Mouse (Mus musculus) frontal cortex, adult 2 months (tissue): ENCODE measurements around the gene Olfr1382. TPM values are rescaled to one million over a fixed set of nuclear protein-coding genes. Genes with fewer than 3 reads are reported as not detected.
"Not testable (repeated sequence)": the region's sequence is repeated elsewhere in the genome, so short reads cannot be mapped to it uniquely, and the experiment has no call there.

Source experiments
- DNase-seq, 2 experiments: peaks; one replicate each; pipeline ENCODE4 v3.0.0; 2022; ENCODE audit warnings: low spot score in 1 of 2; ENCODE audit errors: extremely low spot score in 1 of 2
- polyA plus RNA-seq: library from polyadenylated mRNA; depleted of rRNA; stranded (reverse); fragments of >200 nt; gene quantifications from 2 replicates; pipeline ENCODE4 v1.2.3, GENCODE M21; 2012; rRNA removed

Gene Olfr1382
- 0.04 TPM in 1 of 2 replicates, not detected in the other for polyA plus RNA-seq

DNA sequence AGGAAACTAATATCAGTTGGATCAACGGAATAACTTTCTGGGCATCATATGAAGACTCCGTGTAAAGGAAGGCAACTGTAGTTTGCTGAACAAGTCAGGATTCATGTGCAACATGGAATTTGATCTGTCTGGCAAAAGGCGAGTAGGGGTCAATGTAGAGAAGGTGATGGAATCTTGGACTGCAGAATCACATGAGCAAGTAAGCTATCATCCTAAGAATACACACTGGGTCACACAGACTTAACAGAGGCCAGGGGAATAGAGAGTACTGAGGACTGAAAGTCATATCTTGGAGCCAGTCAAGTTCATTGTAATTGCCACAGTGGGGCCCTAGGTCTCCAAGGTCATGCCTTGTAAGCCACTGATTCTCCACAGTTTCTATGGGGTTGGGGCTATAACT is at the start of gene Olfr1382:
TSS of gene Olfr1382 (plus strand) at position 301 of the 400 bp plus-strand sequence.
- DNase-seq, result no peak

- DNase-seq, result no peak
Observed at GRCm38 (mm10) chr11:49485973-49486372, 42.1 kb upstream of the Olfr1382 start.

GRCm38 (mm10) chr11:49488770-49489169 is 39.3 kb upstream of the Olfr1382 start, which contains the start of gene Olfr1385:
Gene Olfr1385 (plus strand): TSS chr11:49489070.
- not testable (repeated sequence) for DNase-seq

DNA sequence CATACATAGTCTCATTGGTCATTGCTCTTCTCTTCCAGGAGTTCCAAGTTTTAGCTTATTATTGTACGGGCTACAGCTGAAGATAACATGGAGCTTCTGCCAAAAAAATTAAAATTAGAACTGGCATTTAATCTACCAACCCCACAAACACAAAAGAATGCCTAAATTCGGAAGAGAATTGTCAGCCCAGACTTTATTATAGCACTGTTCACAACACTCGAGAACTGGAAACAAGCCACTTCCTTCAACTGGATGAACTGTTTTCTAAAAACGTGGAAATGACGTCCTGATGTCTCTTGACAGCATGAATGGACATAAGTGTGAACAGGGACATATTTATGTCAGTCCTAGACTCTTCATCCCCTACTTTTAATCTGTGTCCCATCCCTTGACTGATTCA is 10.0 kb upstream of the Olfr1382 start:
- DNase-seq, result peak; percentile 6 to 28

- no peak for DNase-seq
Observed at GRCm38 (mm10) chr11:49519348-49519747, 8.7 kb upstream of the Olfr1382 start, which contains the start of gene Olfr1383. Gene Olfr1383 (plus strand): TSS chr11:49519648.

DNA sequence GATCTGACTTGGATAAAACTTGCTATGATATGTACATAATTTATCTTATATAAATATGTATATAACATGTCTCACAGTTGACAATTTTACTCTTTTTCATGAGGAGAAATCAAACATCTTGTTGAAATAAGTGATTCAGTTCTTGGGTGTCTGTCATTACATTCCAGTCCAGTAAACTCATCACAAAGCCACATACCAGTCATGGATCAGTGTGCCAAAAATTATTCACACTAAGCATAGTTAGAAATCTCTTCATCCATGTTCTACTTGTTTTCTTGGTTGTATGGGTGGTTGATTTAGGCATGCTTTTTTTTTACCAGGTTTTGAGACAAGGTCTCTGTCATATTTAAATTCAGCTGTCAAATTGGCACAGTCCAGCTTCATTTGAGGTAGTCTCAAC is 4.7 kb downstream of the Olfr1382 start:
- DNase-seq, result no peak

GRCm38 (mm10) chr11:49536631-49537030 is 8.6 kb downstream of the Olfr1382 start:
- peak; percentile 20 to 70 for DNase-seq

GRCm38 (mm10) chr11:49543149-49543548 is 15.1 kb downstream of the Olfr1382 start, which contains the start of gene Olfr1381:
Gene Olfr1381 (plus strand): TSS chr11:49543449.
- not testable (repeated sequence) for DNase-seq

DNA sequence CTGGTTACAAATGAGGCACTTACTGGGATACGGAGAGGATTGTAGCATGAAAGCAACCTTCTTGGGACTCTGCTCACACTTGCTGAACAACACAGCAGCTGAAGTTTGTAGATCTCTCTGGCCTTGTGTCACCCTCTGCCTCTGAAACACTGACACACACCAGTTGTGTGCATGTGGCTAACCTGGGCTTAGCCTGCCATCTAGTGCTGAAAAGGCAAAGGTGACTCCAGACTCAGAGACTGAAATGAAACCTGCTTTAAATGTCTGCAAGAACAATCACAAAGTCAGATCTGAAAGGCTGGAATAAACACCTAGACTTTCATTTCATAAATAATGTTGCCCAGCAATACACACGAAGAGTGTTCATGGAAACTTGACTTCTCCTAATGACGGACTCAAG is 26.0 kb downstream of the Olfr1382 start:
- peak in 1 of 2 experiments; percentile 46 for DNase-seq

DNA sequence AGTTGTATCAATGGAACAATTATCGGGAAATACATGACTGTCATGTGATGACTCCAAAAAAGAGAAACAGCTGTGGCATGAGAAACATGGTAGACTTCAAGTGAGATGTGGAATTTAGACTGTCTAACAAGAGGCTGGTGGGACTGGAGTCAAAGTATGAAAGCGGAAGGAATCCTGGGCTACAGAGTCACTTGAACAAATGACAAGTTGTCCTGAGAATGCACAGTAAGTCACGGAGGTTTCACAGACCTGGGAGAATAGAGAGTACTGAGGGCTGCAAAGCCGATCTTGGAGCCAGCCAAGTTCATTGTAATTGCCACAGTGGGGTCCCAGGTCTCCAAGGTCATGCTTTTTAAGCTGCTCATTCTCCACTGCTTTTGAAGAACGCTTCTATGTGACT is 28.5 kb downstream of the Olfr1382 start, which contains the start of gene Olfr1380:
TSS of gene Olfr1380 (plus strand) at position 301 of the 400 bp plus-strand sequence.
- not testable (repeated sequence) for DNase-seq

- peak in 1 of 2 experiments; percentile 7 for DNase-seq
Observed at GRCm38 (mm10) chr11:49575054-49575453, 47.0 kb downstream of the Olfr1382 start.

DNA sequence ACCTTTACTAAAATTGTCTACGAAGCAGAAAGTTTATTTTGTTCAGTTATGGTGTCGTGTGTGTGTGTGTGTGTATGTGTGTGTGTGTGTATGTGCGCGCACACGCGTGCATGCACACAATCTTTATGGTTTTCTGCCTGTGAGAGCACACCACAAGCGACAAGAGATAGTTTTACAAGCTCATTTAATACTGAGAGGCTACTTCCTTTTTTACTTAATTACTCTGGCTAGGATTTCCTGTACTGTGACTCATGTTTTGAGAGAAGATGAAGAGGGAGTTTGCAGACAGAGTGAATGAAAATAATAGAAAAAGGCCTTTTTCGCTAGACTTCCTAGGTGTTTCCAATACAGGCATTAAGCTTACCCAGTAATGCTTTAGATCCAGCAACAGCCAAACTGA is 52.4 kb downstream of the Olfr1382 start:
- not testable (repeated sequence) for DNase-seq

Other genes starting within 250 kb of the Olfr1382 start
- gene Olfr1393, start 249.9 kb upstream of the Olfr1382 start, polyA plus RNA-seq, result 0.48 and 0.57 TPM in 2 replicates
- gene Olfr1392, start 243.0 kb upstream of the Olfr1382 start, polyA plus RNA-seq, result 0.11 and 0.18 TPM in 2 replicates
- not detected in 2 replicates for gene Olfr10, start 223.5 kb upstream of the Olfr1382 start, polyA plus RNA-seq
- not detected in 2 replicates for gene Olfr1391, start 205.5 kb upstream of the Olfr1382 start, polyA plus RNA-seq
- gene Olfr1390, start 193.1 kb upstream of the Olfr1382 start, polyA plus RNA-seq, result not detected in 2 replicates
- 0.02 and 0.11 TPM in 2 replicates for gene Olfr1389, start 105.2 kb upstream of the Olfr1382 start, polyA plus RNA-seq
- 0.10 and 0.19 TPM in 2 replicates for gene Olfr1388, start 91.6 kb upstream of the Olfr1382 start, polyA plus RNA-seq
- not detected in 2 replicates for gene Olfr1387, start 72.9 kb upstream of the Olfr1382 start, polyA plus RNA-seq
- not detected in 2 replicates for gene Olfr1386, start 63.2 kb upstream of the Olfr1382 start, polyA plus RNA-seq
- 0.02 TPM in 1 of 2 replicates, not detected in the other for gene Olfr1385, start 39.2 kb upstream of the Olfr1382 start, polyA plus RNA-seq
- gene Olfr1384, start 21.5 kb upstream of the Olfr1382 start, polyA plus RNA-seq, result 0.11 TPM in 1 of 2 replicates, not detected in the other
- gene Olfr1383, start 8.6 kb upstream of the Olfr1382 start, polyA plus RNA-seq, result not detected in 2 replicates
- 0.06 TPM in 1 of 2 replicates, not detected in the other for gene Olfr1381, start 15.2 kb downstream of the Olfr1382 start, polyA plus RNA-seq
- not detected in 2 replicates for gene Olfr1380, start 28.6 kb downstream of the Olfr1382 start, polyA plus RNA-seq
- 1.8 and 1.9 TPM in 2 replicates for gene Flt4, start 81.0 kb downstream of the Olfr1382 start, polyA plus RNA-seq
- 0.29 and 0.50 TPM in 2 replicates for gene Scgb3a1, start 135.4 kb downstream of the Olfr1382 start, polyA plus RNA-seq
- gene Cnot6, start 184.5 kb downstream of the Olfr1382 start, polyA plus RNA-seq, result 35.1 and 36.4 TPM in 2 replicates